Mouse (Mus musculus): ENCODE data around the gene Brd9. TPM values are rescaled to one million over a fixed set of nuclear protein-coding genes. Genes with fewer than 3 reads are reported as not detected.
A peak's percentile ranks its signal among the peaks of the same experiment; 100 is the strongest.

Brd9 gene
- 91.4 and 94.2 TPM in 2 replicates for polyA plus RNA-seq (2015; fragmentation: Nextera tagmentation; extraction: Ambion mirVana)

- peaks cover 16% of the 10 kb centered on the region for H3K4me1 ChIP-seq (replicated peaks)
- no peaks in the 10 kb centered on the region for H3K9me3 ChIP-seq
- peak within 1 kb of the TSS; percentile 83 for H3K9ac ChIP-seq
- H3K4me3 ChIP-seq, result peak within 1 kb of the TSS; percentile 72
- peak within 1 kb of the TSS; percentile 89 for H3K27ac ChIP-seq (replicated peaks)
- H3K27me3 ChIP-seq, result no peaks in the 10 kb centered on the region
- peak; percentile 96 for ATAC-seq (ENCODE audit: low read depth)
- peak within 1 kb of the TSS; percentile 70 for H3K4me2 ChIP-seq
- peaks cover 29% of the 10 kb centered on the region for H3K36me3 ChIP-seq
- WGBS, result under 1% methylated on average over 82 of the region's 82 CpGs
Observed at GRCm38 (mm10) chr13:73937321-73938176, at the start of gene Brd9, which contains the start of gene Trip13. Gene Brd9 (plus strand): TSS chr13:73937811. Gene Trip13 (minus strand): TSS chr13:73937784.

- H3K4me2 ChIP-seq, result no peak overlapping the region
- 63% methylated on average over 6 of the region's 6 CpGs for WGBS
- H3K36me3 ChIP-seq, result no peaks in the 10 kb centered on the region
- no peaks in the 10 kb centered on the region for H3K27me3 ChIP-seq
- ATAC-seq (ENCODE audit: low read depth), result no peak
- no peak overlapping the region for H3K27ac ChIP-seq (replicated peaks)
- H3K4me3 ChIP-seq, result no peak overlapping the region
- H3K9ac ChIP-seq, result no peak overlapping the region
- no peaks in the 10 kb centered on the region for H3K4me1 ChIP-seq (replicated peaks)
- H3K9me3 ChIP-seq, result no peaks in the 10 kb centered on the region
Observed at GRCm38 (mm10) chr13:73892493-73893178, 45.0 kb upstream of the Brd9 start.

GRCm38 (mm10) chr13:73897561-73897960, 40.0 kb upstream of the Brd9 start:
- H3K36me3 ChIP-seq, result no peaks in the 10 kb centered on the region
- H3K9ac ChIP-seq, result no peak overlapping the region
- ATAC-seq (ENCODE audit: low read depth), result no peak
- no peak overlapping the region for H3K4me2 ChIP-seq
- H3K9me3 ChIP-seq, result no peaks in the 10 kb centered on the region
- H3K27ac ChIP-seq (replicated peaks), result no peak overlapping the region
- no peak overlapping the region for H3K4me3 ChIP-seq
- H3K27me3 ChIP-seq, result no peaks in the 10 kb centered on the region
- WGBS, result 85% methylated on average over 3 of the region's 3 CpGs
- no peaks in the 10 kb centered on the region for H3K4me1 ChIP-seq (replicated peaks)

GRCm38 (mm10) chr13:73907136-73907535, 30.5 kb upstream of the Brd9 start:
- H3K9ac ChIP-seq, result no peak overlapping the region
- no peak overlapping the region for H3K27ac ChIP-seq (replicated peaks)
- no peak overlapping the region for H3K4me3 ChIP-seq
- H3K27me3 ChIP-seq, result no peaks in the 10 kb centered on the region
- H3K4me1 ChIP-seq (replicated peaks), result no peaks in the 10 kb centered on the region
- no peak overlapping the region for H3K4me2 ChIP-seq
- H3K36me3 ChIP-seq, result no peaks in the 10 kb centered on the region
- no peak for ATAC-seq (ENCODE audit: low read depth)
- H3K9me3 ChIP-seq, result no peaks in the 10 kb centered on the region
- 88% methylated on average over 5 of the region's 5 CpGs for WGBS

- H3K27me3 ChIP-seq, result no peaks in the 10 kb centered on the region
- WGBS, result 72% methylated on average over 2 of the region's 2 CpGs
- peaks cover 4% of the 10 kb centered on the region; the same call in 1 of the 2 replicates for H3K36me3 ChIP-seq
- H3K9ac ChIP-seq, result no peak overlapping the region
- H3K4me2 ChIP-seq, result no peak overlapping the region
- no peak overlapping the region for H3K4me3 ChIP-seq
- H3K4me1 ChIP-seq (replicated peaks), result no peaks in the 10 kb centered on the region
- no peak overlapping the region for H3K27ac ChIP-seq (replicated peaks)
- peak; percentile 71 for ATAC-seq (ENCODE audit: low read depth)
- no peaks in the 10 kb centered on the region for H3K9me3 ChIP-seq
Observed at GRCm38 (mm10) chr13:73907683-73908412, 29.8 kb upstream of the Brd9 start.

- Histone ChIP-seq H3K9ac (no peak overlapping the region), H3K36me3 (peaks cover 44% of the 10 kb centered on the region), H3K4me3 (no peak overlapping the region), H3K27ac (replicated peaks) (no peak overlapping the region), H3K4me1 (replicated peaks) (no peaks in the 10 kb centered on the region), H3K9me3 (no peaks in the 10 kb centered on the region), H3K4me2 (no peak overlapping the region), H3K27me3 (no peaks in the 10 kb centered on the region)
- ATAC-seq (ENCODE audit: low read depth), result no peak
- 96% methylated on average over 4 of the region's 4 CpGs for WGBS
Observed at GRCm38 (mm10) chr13:73913066-73913465, 24.5 kb upstream of the Brd9 start.

- ATAC-seq (ENCODE audit: low read depth), result no peak
Observed at GRCm38 (mm10) chr13:73932201-73932600, 5.4 kb upstream of the Brd9 start.

GRCm38 (mm10) chr13:73936938-73937320, 682 bp upstream of the Brd9 start:
- Histone ChIP-seq H3K27me3 (no peaks in the 10 kb centered on the region), H3K4me3 (peak overlapping the region; percentile 72), H3K4me1 (replicated peaks) (peaks cover 16% of the 10 kb centered on the region), H3K36me3 (peaks cover 26% of the 10 kb centered on the region), H3K9ac (peak overlapping the region; percentile 83), H3K9me3 (no peaks in the 10 kb centered on the region), H3K27ac (replicated peaks) (no peak overlapping the region), H3K4me2 (peak overlapping the region; percentile 70)
- peak; percentile 41 for ATAC-seq (ENCODE audit: low read depth)
- 16% methylated on average over 5 of the region's 5 CpGs for WGBS

More at GRCm38 (mm10) chr13:73932201-73932600, 5.4 kb upstream of the Brd9 start:
- Histone ChIP-seq H3K4me2 (no peak overlapping the region), H3K27ac (replicated peaks) (no peak overlapping the region), H3K4me1 (replicated peaks) (peaks cover 6% of the 10 kb centered on the region), H3K9me3 (no peaks in the 10 kb centered on the region), H3K9ac (no peak overlapping the region), H3K27me3 (no peaks in the 10 kb centered on the region), H3K36me3 (peaks cover 30% of the 10 kb centered on the region), H3K4me3 (no peak overlapping the region)
- 91% methylated on average over 10 of the region's 10 CpGs for WGBS

GRCm38 (mm10) chr13:73938177-73938560, 558 bp downstream of the Brd9 start:
- 43% methylated on average over 13 of the region's 13 CpGs for WGBS
- H3K27me3 ChIP-seq, result no peaks in the 10 kb centered on the region
- peaks cover 16% of the 10 kb centered on the region for H3K4me1 ChIP-seq (replicated peaks)
- H3K4me3 ChIP-seq, result peak overlapping the region; percentile 72
- no peaks in the 10 kb centered on the region for H3K9me3 ChIP-seq
- peak overlapping the region; percentile 89 for H3K27ac ChIP-seq (replicated peaks)
- ATAC-seq (ENCODE audit: low read depth), result peak; percentile 58
- H3K36me3 ChIP-seq, result peaks cover 35% of the 10 kb centered on the region
- peak overlapping the region; percentile 83 for H3K9ac ChIP-seq
- peak overlapping the region; percentile 70 for H3K4me2 ChIP-seq

GRCm38 (mm10) chr13:73939101-73939500, 1.5 kb downstream of the Brd9 start:
- no peak for ATAC-seq (ENCODE audit: low read depth)
- no peak overlapping the region for H3K4me3 ChIP-seq
- 94% methylated on average over 5 of the region's 5 CpGs for WGBS
- H3K4me1 ChIP-seq (replicated peaks), result peaks cover 16% of the 10 kb centered on the region
- H3K36me3 ChIP-seq, result peaks cover 45% of the 10 kb centered on the region
- no peak overlapping the region for H3K9ac ChIP-seq
- H3K27me3 ChIP-seq, result no peaks in the 10 kb centered on the region
- no peaks in the 10 kb centered on the region for H3K9me3 ChIP-seq
- H3K4me2 ChIP-seq, result no peak overlapping the region
- H3K27ac ChIP-seq (replicated peaks), result no peak overlapping the region

GRCm38 (mm10) chr13:73944606-73945005, 7.0 kb downstream of the Brd9 start:
- no peak for ATAC-seq (ENCODE audit: low read depth)
- H3K9me3 ChIP-seq, result no peaks in the 10 kb centered on the region
- H3K27me3 ChIP-seq, result no peaks in the 10 kb centered on the region
- no peak overlapping the region for H3K27ac ChIP-seq (replicated peaks)
- H3K4me1 ChIP-seq (replicated peaks), result no peaks in the 10 kb centered on the region
- H3K4me2 ChIP-seq, result no peak overlapping the region
- no peak overlapping the region for H3K9ac ChIP-seq
- WGBS, result 95% methylated on average over 9 of the region's 9 CpGs
- no peak overlapping the region for H3K4me3 ChIP-seq
- peaks cover 98% of the 10 kb centered on the region for H3K36me3 ChIP-seq

All from neural tube, embryonic 13.5 days (tissue).